Mouse (Mus musculus): ENCODE measurements at regions not wholly inside any gene's neighbourhood (a gene's known extent, or its start where the extent isn't known, plus 50 kb on each side); places are given as distances from the start of the nearest gene placed in this dataset.

GRCm38 (mm10) chr16:51315608-51316007, 715.4 kb upstream of the Cblb start:
- ATAC-seq (replicated peaks; ENCODE audit: low read depth, poor library complexity, severe bottlenecking): peak; percentile 69; the same call in 1 of the 2 replicates

- ATAC-seq (replicated peaks; ENCODE audit: low read depth, poor library complexity, severe bottlenecking): no peak
These were observed 698.8 kb upstream of the Cblb start for GRCm38 (mm10) chr16:51332262-51332661.

GRCm38 (mm10) chr16:51334972-51335371, 696.1 kb upstream of the Cblb start:
- ATAC-seq (replicated peaks; ENCODE audit: low read depth, poor library complexity, severe bottlenecking): no peak

- no peak for ATAC-seq (replicated peaks; ENCODE audit: low read depth, poor library complexity, severe bottlenecking)
These were observed 683.9 kb upstream of the Cblb start for GRCm38 (mm10) chr16:51347120-51347519.

GRCm38 (mm10) chr16:51352151-51352550, 678.9 kb upstream of the Cblb start:
- peak; percentile 100 for ATAC-seq (replicated peaks; ENCODE audit: low read depth, poor library complexity, severe bottlenecking)

GRCm38 (mm10) chr16:51353791-51354190, 677.2 kb upstream of the Cblb start:
- no peak for ATAC-seq (replicated peaks; ENCODE audit: low read depth, poor library complexity, severe bottlenecking)

GRCm38 (mm10) chr16:51370070-51370469, 661.0 kb upstream of the Cblb start:
- ATAC-seq (replicated peaks; ENCODE audit: low read depth, poor library complexity, severe bottlenecking): no peak

GRCm38 (mm10) chr16:51386456-51386855, 644.6 kb upstream of the Cblb start:
- no peak for ATAC-seq (replicated peaks; ENCODE audit: low read depth, poor library complexity, severe bottlenecking)

GRCm38 (mm10) chr16:51387498-51387897, 643.5 kb upstream of the Cblb start:
- no peak for ATAC-seq (replicated peaks; ENCODE audit: low read depth, poor library complexity, severe bottlenecking)

- ATAC-seq (replicated peaks; ENCODE audit: low read depth, poor library complexity, severe bottlenecking): no peak
These were observed 637.2 kb upstream of the Cblb start for GRCm38 (mm10) chr16:51393871-51394270.
